Mouse (Mus musculus) lung, embryonic 14.5 days (tissue): ENCODE measurements at regions not wholly inside any gene's neighbourhood (a gene's known extent, or its start where the extent isn't known, plus 50 kb on each side); places are given as distances from the start of the nearest gene placed in this dataset.

Source experiments
- ATAC-seq: fragments of 200-750 bp; cut with Nextera tagmentation; 2 replicates; pipeline ENCODE4 v1.8.0; 2017; ENCODE audit warnings: mild to moderate bottlenecking, moderate TSS enrichment, moderate library complexity; ENCODE audit not compliant: insufficient read depth
- DNase-seq: peaks from one replicate; pipeline ENCODE4 v3.0.0-alpha.2; 2015
- H3K27ac ChIP-seq: fragments of 300-500 bp; sonication (generic); 2 replicates; pipeline ENCODE4 v1.5.1; 2014; ENCODE audit warnings: low read depth, mild to moderate bottlenecking, moderate library complexity
- H3K27me3 ChIP-seq: fragments of 300-500 bp; sonication (generic); 2 replicates; pipeline ENCODE4 v1.6.1; 2014; ENCODE audit warnings: low read length, control low read depth; ENCODE audit not compliant: insufficient read depth
- H3K36me3 ChIP-seq: fragments of 300-500 bp; sonication (generic); 2 replicates; pipeline ENCODE4 v1.6.1; 2014; ENCODE audit warnings: control low read depth; ENCODE audit not compliant: insufficient read depth
- H3K4me1 ChIP-seq: fragments of 300-500 bp; sonication (generic); 2 replicates; pipeline ENCODE4 v1.6.1; 2014; ENCODE audit warnings: antibody characterized with exemption, control low read depth; ENCODE audit not compliant: insufficient read depth
- H3K4me2 ChIP-seq: fragments of 300-500 bp; sonication (generic); 2 replicates; pipeline ENCODE4 v1.6.1; 2014; ENCODE audit warnings: mild to moderate bottlenecking
- H3K4me3 ChIP-seq: fragments of 300-500 bp; sonication (generic); 2 replicates; pipeline ENCODE4 v1.5.1; 2014; ENCODE audit warnings: low read depth, low read length
- H3K9ac ChIP-seq: fragments of 300-500 bp; sonication (generic); 2 replicates; pipeline ENCODE4 v1.6.1; 2014
- H3K9me3 ChIP-seq: fragments of 300-500 bp; sonication (generic); 2 replicates; pipeline ENCODE4 v1.6.1; 2016; ENCODE audit warnings: low read depth, low read length, control low read depth
- CTCF ChIP-seq: IDR thresholded peaks from 2 replicates; pipeline ENCODE4 v1.5.1; 2016; ENCODE audit warnings: antibody characterized with exemption, low read depth
- WGBS: fragments of 180-500 bp; shearing (Covaris S2); extraction: QIAGEN DNeasy Blood & Tissue Kit; methylation state at CpG from one replicate; pipeline ENCODE4 v1.1.7; 2014; 5-methylcytosine and 5-hydroxymethylcytosine counted together

- peak; percentile 80 for ATAC-seq
- no peaks in the 10 kb centered on the region for H3K36me3 ChIP-seq
- H3K9ac ChIP-seq, result peak overlapping the region; percentile 1; the same call in 1 of the 2 replicates
- peak overlapping the region; percentile 74 for H3K27ac ChIP-seq
- no peak overlapping the region for H3K4me3 ChIP-seq
- 12% methylated on average over 3 of the region's 3 CpGs for WGBS
- H3K4me1 ChIP-seq, result peaks cover 14% of the 10 kb centered on the region
- H3K9me3 ChIP-seq, result no peaks in the 10 kb centered on the region
- H3K27me3 ChIP-seq, result no peaks in the 10 kb centered on the region
- TF ChIP-seq CTCF, result peak; percentile 17; the same call in 1 of the 2 replicates
- H3K4me2 ChIP-seq, result peak overlapping the region; percentile 38
- peak; percentile 71 for DNase-seq
Observed at GRCm38 (mm10) chr10:42089235-42089625, 71.0 kb upstream of the Armc2 start.

- peak overlapping the region; percentile 1; the same call in 1 of the 2 replicates for H3K9ac ChIP-seq
- H3K36me3 ChIP-seq, result no peaks in the 10 kb centered on the region
- DNase-seq, result peak; percentile 58
- TF ChIP-seq CTCF, result no peak
- ATAC-seq, result peak; percentile 56
- H3K4me1 ChIP-seq, result peaks cover 14% of the 10 kb centered on the region
- H3K4me3 ChIP-seq, result no peak overlapping the region
- H3K27me3 ChIP-seq, result no peaks in the 10 kb centered on the region
- peak overlapping the region; percentile 74 for H3K27ac ChIP-seq
- WGBS, result 27% methylated on average over 14 of the region's 14 CpGs
- no peaks in the 10 kb centered on the region for H3K9me3 ChIP-seq
- H3K4me2 ChIP-seq, result peak overlapping the region; percentile 38
Observed at GRCm38 (mm10) chr10:42088570-42089234, 70.5 kb upstream of the Armc2 start.

GRCm38 (mm10) chr10:42087906-42088305, 69.7 kb upstream of the Armc2 start:
- Histone ChIP-seq H3K36me3 (no peaks in the 10 kb centered on the region), H3K27ac (no peak overlapping the region), H3K9ac (no peak overlapping the region), H3K4me1 (peaks cover 14% of the 10 kb centered on the region), H3K4me3 (no peak overlapping the region), H3K27me3 (no peaks in the 10 kb centered on the region), H3K9me3 (no peaks in the 10 kb centered on the region), H3K4me2 (no peak overlapping the region)
- 84% methylated on average over 3 of the region's 3 CpGs for WGBS
- DNase-seq (no peak), ATAC-seq (no peak)
- TF ChIP-seq CTCF, result no peak

GRCm38 (mm10) chr10:42086691-42087090, 68.4 kb upstream of the Armc2 start:
- H3K36me3 ChIP-seq, result no peaks in the 10 kb centered on the region
- H3K9ac ChIP-seq, result no peak overlapping the region
- no peak for TF ChIP-seq CTCF
- no peak overlapping the region for H3K4me2 ChIP-seq
- peaks cover 14% of the 10 kb centered on the region for H3K4me1 ChIP-seq
- DNase-seq (no peak), ATAC-seq (no peak)
- no peak overlapping the region for H3K4me3 ChIP-seq
- no peaks in the 10 kb centered on the region for H3K9me3 ChIP-seq
- H3K27me3 ChIP-seq, result no peaks in the 10 kb centered on the region
- H3K27ac ChIP-seq, result no peak overlapping the region
- WGBS, result 86% methylated on average over 10 of the region's 10 CpGs

GRCm38 (mm10) chr10:42085295-42085694, 67.1 kb upstream of the Armc2 start:
- no peak overlapping the region for H3K27ac ChIP-seq

GRCm38 (mm10) chr10:42082227-42082840, 64.1 kb upstream of the Armc2 start:
- no peak for ATAC-seq
- 33% methylated on average over 7 of the region's 7 CpGs for WGBS

More at GRCm38 (mm10) chr10:42085295-42085694, 67.1 kb upstream of the Armc2 start:
- peaks cover 14% of the 10 kb centered on the region for H3K4me1 ChIP-seq
- no peaks in the 10 kb centered on the region for H3K36me3 ChIP-seq
- no peak for ATAC-seq
- 50% methylated on average over 2 of the region's 2 CpGs for WGBS
- H3K4me3 ChIP-seq, result no peak overlapping the region
- H3K9ac ChIP-seq, result no peak overlapping the region
- H3K4me2 ChIP-seq, result no peak overlapping the region
- no peaks in the 10 kb centered on the region for H3K27me3 ChIP-seq
- TF ChIP-seq CTCF, result no peak
- H3K9me3 ChIP-seq, result no peaks in the 10 kb centered on the region
- DNase-seq, result peak; percentile 17

GRCm38 (mm10) chr10:42079775-42080174, 61.5 kb upstream of the Armc2 start:
- H3K27ac ChIP-seq, result no peak overlapping the region
- ATAC-seq (no peak), DNase-seq (no peak)
- no peaks in the 10 kb centered on the region for H3K27me3 ChIP-seq
- H3K9ac ChIP-seq, result no peak overlapping the region
- no peak overlapping the region for H3K4me3 ChIP-seq
- no peak overlapping the region for H3K4me2 ChIP-seq
- no peak for TF ChIP-seq CTCF
- H3K9me3 ChIP-seq, result no peaks in the 10 kb centered on the region
- H3K4me1 ChIP-seq, result no peaks in the 10 kb centered on the region
- H3K36me3 ChIP-seq, result no peaks in the 10 kb centered on the region

More at GRCm38 (mm10) chr10:42082227-42082840, 64.1 kb upstream of the Armc2 start:
- Histone ChIP-seq H3K4me3 (no peak overlapping the region), H3K27ac (no peak overlapping the region), H3K9me3 (no peaks in the 10 kb centered on the region), H3K9ac (no peak overlapping the region), H3K4me2 (no peak overlapping the region), H3K4me1 (no peaks in the 10 kb centered on the region), H3K36me3 (no peaks in the 10 kb centered on the region), H3K27me3 (no peaks in the 10 kb centered on the region)
- TF ChIP-seq CTCF, result no peak
- DNase-seq, result no peak
